Mouse (Mus musculus): Measurements from ENCODE around the gene Nlrp6.

DNA sequence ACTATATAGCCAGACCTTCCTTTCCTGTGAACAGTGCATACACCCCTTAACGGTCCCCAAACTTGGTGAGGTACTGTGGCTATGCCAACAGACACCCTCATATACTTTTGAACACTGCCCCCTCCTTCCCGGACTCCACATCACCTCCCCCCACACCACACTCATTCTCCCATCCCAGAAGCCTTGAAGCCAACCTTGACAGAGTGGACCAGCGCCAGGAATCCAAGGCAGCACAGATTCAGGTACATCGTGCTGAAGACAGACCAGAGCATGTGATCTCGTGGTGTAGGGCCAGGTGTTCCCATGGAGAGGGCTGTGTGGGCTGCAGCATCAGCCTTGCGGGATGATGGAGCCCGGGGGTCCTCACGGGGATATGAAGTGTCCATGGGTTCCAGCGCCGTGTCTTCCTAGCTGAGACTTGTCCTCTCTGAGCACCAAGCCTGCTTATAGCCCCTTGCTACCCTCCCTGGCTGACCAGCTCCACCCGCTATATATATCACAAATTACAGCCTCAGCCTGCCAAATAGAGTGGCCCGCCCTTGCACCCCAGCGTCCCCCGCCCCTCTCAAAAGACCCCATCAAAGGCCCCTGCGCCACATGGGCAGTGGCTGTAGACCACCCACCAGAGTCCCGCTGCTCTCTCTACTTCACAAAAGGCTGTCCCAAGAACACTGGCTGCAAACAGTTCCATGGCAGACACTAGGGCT, 29.3 kb downstream of the Nlrp6 start, which contains the start of gene Ifitm5:
- TF ChIP-seq CTCF (IDR thresholded peaks at IDR 0.05; ENCODE audit: insufficient read depth, low read length) (no peak), POLR2A (IDR thresholded peaks at IDR 0.05; ENCODE audit: borderline replicate concordance, extremely low read depth, low read depth, low read length) (no peak)

All from lung, adult 2 months (tissue).